Mouse (Mus musculus) bone marrow macrophage, adult 2 months (primary cell): ENCODE measurements around the gene Slc35g2.

Experiments
- CTCF ChIP-seq: IDR thresholded peaks from 2 replicates; pipeline ENCODE4 v1.5.1; 2012; ENCODE audit warnings: low read depth, mild to moderate bottlenecking, low read length, moderate library complexity
- POLR2A ChIP-seq: IDR thresholded peaks from 2 replicates; pipeline ENCODE4 v1.6.1; 2012; ENCODE audit warnings: mild to moderate bottlenecking, low read depth, low read length, borderline replicate concordance

- no peak for TF ChIP-seq POLR2A
- no peak for TF ChIP-seq CTCF
Observed at GRCm38 (mm10) chr9:100535618-100536262, 35.1 kb downstream of the Slc35g2 start.
